Mouse (Mus musculus) megakaryocyte, adult 5-6 weeks (primary cell): ENCODE results near the gene Slc12a9. TPM values are rescaled to one million over a fixed set of nuclear protein-coding genes. Genes with fewer than 3 reads are reported as not detected.
"Not testable (repeated sequence)": the region's sequence is repeated elsewhere in the genome, so short reads cannot be mapped to it uniquely, and the experiment has no call there.

Experiments
- ATAC-seq: 2 replicates; pipeline ENCODE4 v1.8.0; 2016; ENCODE audit warnings: mild to moderate bottlenecking, inconsistent platforms; ENCODE audit not compliant: poor library complexity, severe bottlenecking
- total RNA-seq, 2 experiments: library from RNA; stranded (forward) in 1 of 2; stranded (reverse) in 1 of 2; fragments of 153-499, 151-499 nt in 1 of 2; fragments of 221-1000, 200-1000 nt in 1 of 2; gene quantifications; 2 replicates each; pipeline versions ENCODE4 v1.2.3 to v1.2.4; 2015 to 2017

Gene Slc12a9
- total RNA-seq, 2 experiments from 2014 or later: 13.4 to 20.9 TPM

- ATAC-seq: no peak
These were observed 45.2 kb downstream of the Slc12a9 start for GRCm38 (mm10) chr5:137287953-137288743.

- no peak for ATAC-seq
These were observed 46.1 kb downstream of the Slc12a9 start, which contains the start of gene Ache for GRCm38 (mm10) chr5:137287032-137287952. Ache (plus strand) TSS chr5:137287519.

GRCm38 (mm10) chr5:137286655-137287031 lies 46.8 kb downstream of the Slc12a9 start:
- peak; percentile 85 for ATAC-seq

GRCm38 (mm10) chr5:137285986-137286385 lies 47.4 kb downstream of the Slc12a9 start:
- ATAC-seq: no peak

GRCm38 (mm10) chr5:137285045-137285444 lies 48.4 kb downstream of the Slc12a9 start:
- ATAC-seq: peak; percentile 43; the same call in 1 of the 2 replicates

- ATAC-seq: not testable (repeated sequence)
These were observed 49.0 kb downstream of the Slc12a9 start for GRCm38 (mm10) chr5:137284411-137284810.

- ATAC-seq: no peak; the same call in 1 of the 2 replicates
These were observed 55.7 kb downstream of the Slc12a9 start for GRCm38 (mm10) chr5:137277360-137278342.

GRCm38 (mm10) chr5:137268131-137268910 lies 65.1 kb downstream of the Slc12a9 start:
- no peak for ATAC-seq

GRCm38 (mm10) chr5:137264787-137265186 lies 68.6 kb downstream of the Slc12a9 start:
- peak; percentile 45 for ATAC-seq

Other genes with a start within 250 kb of the Slc12a9 start
- gene Trim56, start 217.4 kb downstream of the Slc12a9 start, total RNA-seq (2015): 12.4 and 13.5 TPM in 2 replicates
- gene Trim56, start 217.4 kb downstream of the Slc12a9 start, total RNA-seq (2017): 28.7 and 32.4 TPM in 2 replicates
- gene Muc3, start 184.3 kb downstream of the Slc12a9 start, total RNA-seq (2015): not detected in 2 replicates
- gene Muc3, start 184.3 kb downstream of the Slc12a9 start, total RNA-seq (2017): not detected in 2 replicates
- gene Muc3a, start 121.2 kb downstream of the Slc12a9 start, total RNA-seq (2015): 0.87 and 1.4 TPM in 2 replicates
- gene Muc3a, start 121.2 kb downstream of the Slc12a9 start, total RNA-seq (2017): 0.08 and 0.29 TPM in 2 replicates
- gene Ache, start 46.1 kb downstream of the Slc12a9 start, total RNA-seq (2015): 0.09 and 0.50 TPM in 2 replicates
- gene Ache, start 46.1 kb downstream of the Slc12a9 start, total RNA-seq (2017): 0.07 and 0.08 TPM in 2 replicates
- gene Ufsp1, start 39.0 kb downstream of the Slc12a9 start, total RNA-seq (2015): 0.18 and 1.4 TPM in 2 replicates
- gene Ufsp1, start 39.0 kb downstream of the Slc12a9 start, total RNA-seq (2017): 0.24 and 0.59 TPM in 2 replicates
- gene Srrt, start 25.9 kb downstream of the Slc12a9 start, total RNA-seq (2015): 71.9 and 97.1 TPM in 2 replicates
- 158 and 222 TPM in 2 replicates for gene Srrt, start 25.9 kb downstream of the Slc12a9 start, total RNA-seq (2017)
- gene Trip6, start 19.2 kb downstream of the Slc12a9 start, total RNA-seq (2015): 4.1 and 4.2 TPM in 2 replicates
- 2.1 and 2.9 TPM in 2 replicates for gene Trip6, start 19.2 kb downstream of the Slc12a9 start, total RNA-seq (2017)
- gene Ephb4, start 16.5 kb upstream of the Slc12a9 start, total RNA-seq (2015): 0.16 TPM in 1 of 2 replicates, not detected in the other
- not detected in 2 replicates for gene Ephb4, start 16.5 kb upstream of the Slc12a9 start, total RNA-seq (2017)
- 0.04 TPM in 1 of 2 replicates, not detected in the other for gene Zan, start 143.5 kb upstream of the Slc12a9 start, total RNA-seq (2015)
- not detected in 2 replicates for gene Zan, start 143.5 kb upstream of the Slc12a9 start, total RNA-seq (2017)
- gene Pop7, start 168.9 kb upstream of the Slc12a9 start, total RNA-seq (2015): 20.4 and 27.5 TPM in 2 replicates
- gene Pop7, start 168.9 kb upstream of the Slc12a9 start, total RNA-seq (2017): 11.9 and 14.9 TPM in 2 replicates
- 8.3 and 8.5 TPM in 2 replicates for gene Gigyf1, start 185.0 kb upstream of the Slc12a9 start, total RNA-seq (2015)
- gene Gigyf1, start 185.0 kb upstream of the Slc12a9 start, total RNA-seq (2017): 5.6 and 5.9 TPM in 2 replicates
- gene Epo, start 199.6 kb upstream of the Slc12a9 start, total RNA-seq (2015): not detected in 2 replicates
- not detected in 2 replicates for gene Epo, start 199.6 kb upstream of the Slc12a9 start, total RNA-seq (2017)
- 393 and 449 TPM in 2 replicates for gene Gnb2, start 199.9 kb upstream of the Slc12a9 start, total RNA-seq (2015)
- gene Gnb2, start 199.9 kb upstream of the Slc12a9 start, total RNA-seq (2017): 377 and 389 TPM in 2 replicates
- gene Actl6b, start 219.9 kb upstream of the Slc12a9 start, total RNA-seq (2015): not detected in 2 replicates
- not detected in 2 replicates for gene Actl6b, start 219.9 kb upstream of the Slc12a9 start, total RNA-seq (2017)
- 0.89 and 1.0 TPM in 2 replicates for gene Tfr2, start 236.2 kb upstream of the Slc12a9 start, total RNA-seq (2015)
- gene Tfr2, start 236.2 kb upstream of the Slc12a9 start, total RNA-seq (2017): 1.3 and 2.5 TPM in 2 replicates